Mouse (Mus musculus): ENCODE data around the gene Zfp981. TPM values are rescaled to one million over a fixed set of nuclear protein-coding genes. Genes with fewer than 3 reads are reported as not detected.

Zfp981 gene
- not detected for polyA plus RNA-seq (2017; shearing (Covaris generic))

DNA sequence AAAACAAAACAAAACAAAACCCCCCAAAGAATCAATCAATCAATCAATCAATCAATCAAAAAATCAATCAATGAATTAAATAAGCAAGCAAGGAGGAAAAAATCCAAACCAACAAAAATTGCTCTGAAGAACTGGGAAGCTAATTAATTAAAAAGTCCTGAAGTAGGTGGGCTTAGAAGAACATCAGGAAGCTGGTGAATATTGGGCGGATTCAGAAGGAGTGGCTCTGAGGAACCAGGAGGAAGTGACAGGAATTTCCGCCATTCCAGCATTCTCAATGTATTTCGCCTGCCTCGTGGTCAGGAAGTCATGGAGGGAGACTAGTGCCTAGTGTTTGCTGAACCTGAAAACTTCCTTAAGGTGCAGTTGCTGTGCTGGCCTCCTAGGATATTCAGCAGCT is at the start of gene Zfp981:
TSS of gene Zfp981 (plus strand) at position 301 of the 400 bp plus-strand sequence.

Other genes with a start within 250 kb of the Zfp981 start
- 4.3 TPM for gene Zfp992, start 53.0 kb upstream of the Zfp981 start, polyA plus RNA-seq (2017; shearing (Covaris generic))
- 10.5 TPM for gene Zfp993, start 108.9 kb downstream of the Zfp981 start, polyA plus RNA-seq (2017; shearing (Covaris generic))